Comparison of ENCODE assay signal across 27 mouse cellular contexts in genomic region chr11:88227001-88227957, GRCm38 (mm10). TPM values are rescaled to one million over a fixed set of nuclear protein-coding genes. Genes with fewer than 3 reads are reported as not detected.
DNase-seq lines count a peak whose midpoint lies in the region; ATAC-seq and TF ChIP-seq lines count a peak whose summit lies in the region.
"Had no signal": no experiment of that assay in that cellular context is flagged by ENCODE, and none has a peak within 500 bp of the region (broad histone marks: within the 10 kb centered on the region; RNA-seq: fewer than 3 reads in every experiment).

No protein-coding gene starts in this region.

- DNase-seq in cerebellum, postnatal 10 days, result peak; percentile 71 to 75
- no peak for DNase-seq in cerebellum, adult 11-12 months
- DNase-seq in hindbrain, embryonic 10.5 days (ENCODE audit: low spot score), result no peak
- DNase-seq in hindbrain, embryonic 14.5 days (ENCODE audit: low spot score), result no peak
- peak; percentile 26 for DNase-seq in MEL (ENCODE audit: low read depth, low spot score)
- no peak for DNase-seq in spleen, adult 12 weeks (ENCODE audit: low spot score)
- DNase-seq: adrenal gland, adult 8-10 months; adrenal gland, postnatal 25 days; B cell, adult 2 months; cerebellum, adult 11 months; cerebellum, adult 9-10 months; embryo, embryonic 11 days; gastrocnemius, postnatal 25 days; heart, adult 18-20 months; heart, postnatal 36 days; kidney, adult 2 months had no signal

- no peak for TF ChIP-seq CTCF in MEL (IDR thresholded peaks at IDR 0.05 in 2 of 3, conservative IDR thresholded peaks at IDR 0.05 in 1 of 3; ENCODE audit: control insufficient read depth in 1 of 3, insufficient read depth in 1 of 3, low read depth in 2 of 3, low read length in 3 of 3, poor library complexity in 1 of 3, severe bottlenecking in 1 of 3)

- no peaks in the 10 kb centered on the region for H3K79me2 ChIP-seq in MEL (ENCODE audit: control insufficient read depth, insufficient read depth, low read length, poor library complexity)

- TF ChIP-seq POLR2A in MEL (IDR thresholded peaks at IDR 0.05; ENCODE audit: control insufficient read depth in 1 of 2, insufficient read depth in 1 of 2, low read depth in 1 of 2, low read length in 2 of 2, poor library complexity in 1 of 2), result no peak

- WGBS in hindbrain, embryonic 10.5 days, result 92% methylated on average over 17 of the region's 17 CpGs
- WGBS in hindbrain, embryonic 14.5 days, result 91% methylated on average over 17 of the region's 17 CpGs

- no peak overlapping the region for H3K4me3 ChIP-seq in hindbrain, embryonic 10.5 days
- no peak overlapping the region for H3K4me3 ChIP-seq in hindbrain, embryonic 14.5 days (replicated peaks; ENCODE audit: low read length)
- no peak overlapping the region for H3K4me3 ChIP-seq in MEL (ENCODE audit: control insufficient read depth in 1 of 2, insufficient read depth in 1 of 2, low read depth in 2 of 2, low read length in 2 of 2)
- H3K4me3 ChIP-seq: embryonic facial prominence, embryonic 10.5 days; embryonic facial prominence, embryonic 13.5 days; erythroblast, embryonic 14.5 days; forebrain, embryonic 12.5 days; forebrain, embryonic 15.5 days; heart, embryonic 12.5 days; heart, embryonic 15.5 days; hindbrain, embryonic 15.5 days had no signal

- H3K27me3 ChIP-seq in hindbrain, embryonic 10.5 days (ENCODE audit: insufficient read depth, poor library complexity, severe bottlenecking), result 0 out of 2 replicates have a peak, but pooled peaks cover under 1% of the 10 kb centered on the region
- H3K27me3 ChIP-seq in hindbrain, embryonic 14.5 days (ENCODE audit: control insufficient read depth, insufficient read depth, low read length), result no peaks in the 10 kb centered on the region
- H3K27me3 ChIP-seq in MEL (ENCODE audit: control insufficient read depth in 1 of 2, insufficient read depth in 2 of 2, low read length in 2 of 2), result peaks cover 5 to 9% of the 10 kb centered on the region in 2 experiments; a peak in 3 of 4 replicates
- H3K27me3 ChIP-seq: heart, embryonic 12.5 days; heart, embryonic 15.5 days; hindbrain, embryonic 15.5 days had no signal

- peak; percentile 41 to 44; a peak in 2 of 4 replicates for TF ChIP-seq EP300 in MEL (IDR thresholded peaks at IDR 0.05; ENCODE audit: low read depth in 1 of 2, low read length in 2 of 2)

- H3K27ac ChIP-seq in hindbrain, embryonic 10.5 days, result 0 out of 2 replicates have a peak overlapping the region, but pooled peaks have one; percentile 40
- no peak overlapping the region for H3K27ac ChIP-seq in hindbrain, embryonic 14.5 days
- H3K27ac ChIP-seq in MEL (ENCODE audit: control insufficient read depth, low read depth, low read length), result no peak overlapping the region
- H3K27ac ChIP-seq: embryonic facial prominence, embryonic 10.5 days; embryonic facial prominence, embryonic 13.5 days; forebrain, embryonic 12.5 days; forebrain, embryonic 15.5 days; heart, embryonic 15.5 days; hindbrain, embryonic 15.5 days had no signal

- H3K9me3 ChIP-seq in hindbrain, embryonic 10.5 days, result no peaks in the 10 kb centered on the region
- no peaks in the 10 kb centered on the region for H3K9me3 ChIP-seq in hindbrain, embryonic 14.5 days (ENCODE audit: control insufficient read depth, low read length)
- no peaks in the 10 kb centered on the region for H3K9me3 ChIP-seq in MEL (replicated peaks; ENCODE audit: insufficient read depth, low read length)
- H3K9me3 ChIP-seq: embryonic facial prominence, embryonic 10.5 days; embryonic facial prominence, embryonic 13.5 days; forebrain, embryonic 12.5 days; forebrain, embryonic 15.5 days; G1E; heart, embryonic 12.5 days; heart, embryonic 15.5 days; hindbrain, embryonic 15.5 days had no signal

- H3K9ac ChIP-seq in hindbrain, embryonic 14.5 days, result no peak overlapping the region
- no peak overlapping the region for H3K9ac ChIP-seq in MEL (ENCODE audit: control insufficient read depth, low read depth, low read length, poor library complexity, severe bottlenecking)
- H3K9ac ChIP-seq: embryonic facial prominence, embryonic 13.5 days; forebrain, embryonic 12.5 days; forebrain, embryonic 15.5 days; heart, embryonic 12.5 days; heart, embryonic 15.5 days; hindbrain, embryonic 15.5 days had no signal

- H3K4me2 ChIP-seq in hindbrain, embryonic 14.5 days (replicated peaks), result no peak overlapping the region
- H3K4me2 ChIP-seq: embryonic facial prominence, embryonic 13.5 days; forebrain, embryonic 12.5 days; forebrain, embryonic 15.5 days; heart, embryonic 12.5 days; heart, embryonic 15.5 days; hindbrain, embryonic 15.5 days had no signal

- ATAC-seq in hindbrain, embryonic 14.5 days (ENCODE audit: low FRiP score), result no peak
- ATAC-seq: activated CD4-positive, CD25-positive, alpha-beta regulatory T cell, adult 4 months; forebrain, embryonic 15.5 days; intestine, postnatal 0 days had no signal

- H3K36me3 ChIP-seq in hindbrain, embryonic 10.5 days, result no peaks in the 10 kb centered on the region
- H3K36me3 ChIP-seq in hindbrain, embryonic 14.5 days (replicated peaks; ENCODE audit: control insufficient read depth, insufficient read depth), result no peaks in the 10 kb centered on the region
- H3K36me3 ChIP-seq in MEL (ENCODE audit: control insufficient read depth in 1 of 2, insufficient read depth in 2 of 2, low read length in 2 of 2), result peaks cover 0 to 5% of the 10 kb centered on the region in 2 experiments; a peak in 2 of 4 replicates
- H3K36me3 ChIP-seq: embryonic facial prominence, embryonic 10.5 days; embryonic facial prominence, embryonic 13.5 days; forebrain, embryonic 12.5 days; forebrain, embryonic 15.5 days; G1E; heart, embryonic 12.5 days; heart, embryonic 15.5 days; hindbrain, embryonic 15.5 days had no signal

- peaks cover 13% of the 10 kb centered on the region for H3K4me1 ChIP-seq in hindbrain, embryonic 10.5 days (replicated peaks)
- no peaks in the 10 kb centered on the region for H3K4me1 ChIP-seq in hindbrain, embryonic 14.5 days (replicated peaks; ENCODE audit: control insufficient read depth, insufficient read depth, low read length)
- peaks cover 4 to 8% of the 10 kb centered on the region in 2 experiments; a peak in 2 of 4 replicates for H3K4me1 ChIP-seq in MEL (ENCODE audit: control insufficient read depth in 1 of 2, insufficient read depth in 2 of 2, low read length in 2 of 2)
- H3K4me1 ChIP-seq: embryonic facial prominence, embryonic 13.5 days; hindbrain, embryonic 15.5 days had no signal

- no peak for TF ChIP-seq RAD21 in MEL (IDR thresholded peaks at IDR 0.05; ENCODE audit: low read depth, low read length)

TF ChIP-seq in MEL, 35 proteins besides CTCF, POLR2A, EP300 and RAD21:
- TF ChIP-seq TCF12 (IDR thresholded peaks at IDR 0.05; ENCODE audit: low read depth, low read length) (peak; percentile 53; the same call in 1 of the 2 replicates), NRF1 (IDR thresholded peaks at IDR 0.05; ENCODE audit: insufficient read depth, low read depth, low read length, poor library complexity, severe bottlenecking) (no peak), SIN3A (IDR thresholded peaks at IDR 0.05; ENCODE audit: low read length) (no peak), GATA1 (IDR thresholded peaks at IDR 0.05; ENCODE audit: low read depth, low read length) (peak; percentile 68; the same call in 1 of the 2 replicates), GABPA (IDR thresholded peaks at IDR 0.05; ENCODE audit: low read depth, low read length) (no peak), MAX (IDR thresholded peaks at IDR 0.05; ENCODE audit: low read length) (0 out of 2 replicates have a peak, but pooled peaks have one; percentile 19), ETS1 (IDR thresholded peaks at IDR 0.05; ENCODE audit: low read depth, low read length) (peak; percentile 43; the same call in 1 of the 2 replicates)

RNA-seq across cellular contexts. Expression of gene Mrps23, which starts 23.1 kb away (rescaled TPM):
- polyA plus RNA-seq in hindbrain, embryonic 10.5 days (2016; fragmentation: Nextera tagmentation; extraction: Ambion mirVana), result 72.2 and 74.1 TPM in 2 replicates
- 67.8 and 68.7 TPM in 2 replicates for polyA plus RNA-seq in hindbrain, embryonic 14.5 days (2014; fragmentation: Nextera tagmentation; extraction: Ambion mirVana)
- 362 and 381 TPM in 2 replicates for total RNA-seq in MEL (2012; rRNA removed)
- polyA plus RNA-seq in MEL (2012; ENCODE audit: insufficient read depth in 1 of 2, insufficient read length in 2 of 2, low read depth in 1 of 2, low replicate concordance in 2 of 2, missing spikeins in 1 of 2), result 100 to 1,000 TPM in 1 of 2 experiments, not detected in 1; 190 TPM

Comparison
In these comparisons a context has a peak if more than half of its experiments do, and no peak if none do; other contexts are left out.
1. DNase-seq: peak in cerebellum, postnatal 10 days (2 of 2) and MEL (single experiment); none in cerebellum, adult 11-12 months (single experiment), hindbrain, embryonic 10.5 days (single experiment), hindbrain, embryonic 14.5 days (single experiment) and spleen, adult 12 weeks (single experiment).